Mouse (Mus musculus): ENCODE results near the gene Kcna6. TPM values are rescaled to one million over a fixed set of nuclear protein-coding genes. Genes with fewer than 3 reads are reported as not detected.

Kcna6 gene
- total RNA-seq (2023): under 1 TPM; 0.20 to 0.41 TPM

DNA sequence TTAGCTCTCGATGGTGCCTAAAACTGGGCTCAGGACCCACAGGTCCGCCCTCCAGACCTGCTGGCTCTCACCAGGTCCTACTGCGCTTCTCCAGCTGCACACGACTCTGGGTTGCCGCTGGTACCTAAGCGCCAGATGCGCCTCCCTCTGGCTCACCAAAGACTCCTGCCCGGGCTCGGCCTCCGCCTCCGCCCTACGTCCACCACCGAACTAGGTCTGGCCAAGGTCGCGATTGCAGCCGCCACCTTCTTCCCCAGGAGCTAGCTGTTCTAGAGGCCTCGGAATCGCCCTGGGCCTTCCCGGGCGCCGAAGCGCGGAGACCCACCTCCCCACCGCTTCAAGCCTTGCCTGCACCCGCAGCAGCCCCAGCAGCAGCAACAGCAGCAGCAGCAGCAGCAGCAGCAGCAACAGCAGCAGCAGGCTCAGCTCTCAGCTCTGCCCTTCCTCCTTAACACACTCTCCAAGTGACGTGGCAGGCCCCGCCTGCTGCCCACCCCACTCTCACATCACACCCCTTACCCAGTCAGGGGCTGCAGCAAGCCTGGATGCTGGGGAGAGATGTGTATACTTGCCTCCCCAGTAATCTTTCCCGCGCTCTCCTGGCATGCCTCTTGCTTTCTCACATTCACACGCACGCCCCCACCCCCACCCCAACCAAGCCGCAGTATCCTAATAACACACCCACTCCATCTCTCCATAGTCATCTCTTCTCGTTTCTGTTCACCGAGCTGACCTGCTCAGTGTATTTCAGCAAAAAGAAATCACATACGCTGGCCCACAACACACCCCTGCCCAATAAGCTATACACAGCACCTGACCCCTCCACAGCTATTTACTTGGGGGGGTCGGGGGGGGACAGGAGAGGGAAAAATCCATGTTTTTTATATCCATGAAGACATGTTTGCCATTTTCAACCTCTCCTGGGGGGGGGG is at the start of gene Kcna6:
Gene Kcna6 (minus strand): TSS at position 464 of the 932 bp plus-strand sequence.

Other genes with a start within 250 kb of the Kcna6 start
- not detected for gene Kcna5, start 205.3 kb downstream of the Kcna6 start, total RNA-seq (2023)
- not detected for gene Kcna1, start 94.3 kb downstream of the Kcna6 start, total RNA-seq (2023)
- gene Ndufa9, start 108.5 kb upstream of the Kcna6 start, total RNA-seq (2023): 10 to 100 TPM; 70.2 to 75.8 TPM
- gene Akap3, start 112.4 kb upstream of the Kcna6 start, total RNA-seq (2023): not detected
- gene Dyrk4, start 181.2 kb upstream of the Kcna6 start, total RNA-seq (2023): 1 to 10 TPM in 1 of 2 experiments, under 1 TPM in 1; 0.74 to 2.1 TPM
- gene Rad51ap1, start 198.9 kb upstream of the Kcna6 start, total RNA-seq (2023): 1 to 10 TPM; 2.9 to 4.3 TPM
- gene D6Wsu163e, start 199.3 kb upstream of the Kcna6 start, total RNA-seq (2023): 10 to 100 TPM; 21.4 to 23.4 TPM